Mouse (Mus musculus) c-Kit-negative CD71-positive TER-119-positive erythroid progenitor cells, embryonic 14.5 days (primary cell): Measurements from ENCODE around the gene Slain1.
"Not testable (repeated sequence)": the region's sequence is repeated elsewhere in the genome, so short reads cannot be mapped to it uniquely, and the experiment has no call there.

Experiments used
- DNase-seq: peaks from one replicate; pipeline ENCODE4 v3.0.0-alpha.2; 2013; ENCODE audit warnings: low read depth, low spot score

Slain1 gene

DNA sequence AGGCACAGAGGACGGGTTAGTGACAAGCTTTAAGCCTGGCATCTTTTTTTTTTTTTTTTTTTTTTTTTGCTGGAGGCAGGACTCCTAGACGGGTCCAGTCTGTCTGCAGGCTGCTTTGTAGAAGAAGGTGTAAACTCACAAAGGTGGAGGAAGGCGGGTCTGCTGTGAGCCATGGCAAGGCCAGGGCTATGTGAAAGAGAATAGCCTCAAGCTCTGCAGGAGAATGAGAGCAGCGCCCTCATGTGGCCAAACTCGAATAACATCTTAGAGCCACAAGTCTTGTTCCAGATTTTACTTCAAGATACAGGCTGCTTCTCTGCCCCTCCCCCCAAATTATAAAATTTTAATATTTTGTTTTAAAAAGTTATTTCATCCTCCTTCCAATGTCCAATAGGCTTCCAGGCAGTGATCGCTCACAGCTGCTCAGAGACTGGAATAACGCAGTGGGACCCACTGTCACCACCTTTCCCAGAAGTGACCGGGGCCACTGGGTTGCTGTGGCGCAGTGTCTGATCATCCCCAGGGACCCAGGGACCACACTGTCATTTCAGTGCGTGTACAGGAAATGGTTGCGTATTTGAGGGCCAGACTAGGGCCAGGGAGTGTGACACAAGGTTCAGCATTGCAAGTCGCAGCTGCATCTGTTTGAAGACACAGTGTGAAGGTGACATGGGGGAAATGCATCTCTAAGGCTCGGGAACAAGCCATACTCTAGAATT lies 70.8 kb downstream of the Slain1 start:
- no peak for DNase-seq

DNA sequence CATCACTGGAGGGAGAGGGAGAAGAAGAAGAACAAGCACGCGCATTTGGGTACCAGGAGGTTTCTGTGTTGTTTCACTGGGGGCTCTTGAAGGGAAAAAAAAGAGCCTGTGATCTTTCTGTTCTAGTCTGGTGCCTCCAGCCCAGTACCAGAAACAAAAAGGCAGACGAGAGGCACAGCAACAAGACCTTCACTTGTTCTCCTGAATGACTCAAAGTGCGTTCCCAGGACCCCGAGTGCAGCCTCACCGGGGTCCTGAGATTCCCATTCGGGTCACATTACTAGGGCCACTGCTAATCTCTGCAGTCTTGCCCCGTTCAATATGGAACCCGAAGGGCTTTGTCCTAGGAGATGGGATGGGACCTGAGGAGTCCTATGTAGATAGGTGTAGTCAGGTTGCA lies 73.3 kb downstream of the Slain1 start:
- DNase-seq: no peak

DNA sequence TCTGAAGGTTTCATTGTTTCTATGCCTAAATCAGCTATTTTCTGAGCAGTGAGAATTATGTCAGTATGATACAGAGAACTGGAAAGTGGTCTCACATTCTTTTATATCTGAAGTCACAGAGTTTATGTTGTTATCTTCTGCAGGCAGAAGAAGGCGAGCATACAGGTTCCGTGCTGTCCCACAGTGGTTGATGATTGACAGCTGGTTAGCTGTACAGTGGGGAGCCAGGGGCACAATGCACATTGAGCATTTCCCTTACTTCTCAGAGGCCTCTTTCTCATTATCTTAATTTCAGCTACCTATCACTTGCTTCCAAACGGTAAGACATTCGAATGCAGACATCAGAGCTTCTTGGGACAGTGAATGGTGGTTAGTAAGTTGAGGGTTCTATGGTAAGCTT lies 73.8 kb downstream of the Slain1 start:
- DNase-seq: no peak

DNA sequence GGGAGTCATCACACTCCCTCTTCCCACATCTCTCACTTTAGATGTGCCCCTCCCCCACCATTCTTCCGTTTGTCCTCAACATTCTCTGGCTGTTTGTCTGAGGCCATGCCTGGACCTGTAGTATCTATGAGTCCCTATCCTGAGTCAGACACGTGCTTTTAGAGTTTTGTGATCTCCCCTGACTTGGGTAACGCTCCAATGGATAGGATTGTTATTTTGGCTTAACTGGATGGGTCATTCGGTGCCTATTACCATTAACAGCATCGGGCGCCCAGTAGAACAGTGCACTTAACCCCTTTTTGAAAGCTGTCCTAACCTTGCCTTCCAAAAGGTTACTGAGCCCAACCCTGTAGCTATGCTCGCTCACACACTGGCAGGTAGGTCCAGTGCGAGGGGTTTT lies 78.5 kb downstream of the Slain1 start:
- no peak for DNase-seq

DNA sequence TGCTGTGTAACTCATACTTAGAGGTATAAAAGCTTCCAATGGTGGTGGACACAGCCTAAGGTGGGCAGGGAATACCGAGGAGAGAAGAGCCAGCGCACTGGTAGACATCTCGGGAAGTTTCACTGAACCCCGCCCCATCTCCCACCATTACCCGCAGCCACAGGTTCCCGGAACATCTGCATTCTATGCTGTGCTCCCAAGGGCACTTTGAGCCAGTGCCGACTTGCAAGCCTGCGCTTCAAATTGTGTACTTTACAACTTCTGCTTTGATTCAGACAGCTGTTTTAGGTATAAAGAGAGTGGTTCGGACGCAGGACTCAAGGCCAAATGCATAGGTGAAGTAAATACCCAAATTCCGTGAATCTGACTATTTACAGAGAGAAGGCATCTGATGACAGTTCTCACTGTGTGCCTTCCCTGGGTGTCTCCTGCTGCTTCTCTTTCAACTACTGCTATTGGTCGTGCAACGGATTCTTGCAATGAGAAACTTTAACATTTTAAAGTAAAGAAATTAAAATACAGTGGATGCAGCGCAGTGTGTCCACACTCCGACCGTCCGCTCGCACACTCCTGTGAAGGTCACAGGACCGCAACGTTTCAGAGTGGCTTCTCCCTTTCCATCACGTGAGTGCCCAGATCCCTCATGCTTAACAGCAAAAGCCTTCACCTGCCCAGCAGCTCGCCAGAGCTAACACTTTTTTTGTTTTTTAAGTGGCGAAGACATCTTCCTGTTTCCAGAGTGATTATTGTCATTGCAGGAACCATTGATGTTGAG lies 79.1 kb downstream of the Slain1 start:
- DNase-seq: no peak

DNA sequence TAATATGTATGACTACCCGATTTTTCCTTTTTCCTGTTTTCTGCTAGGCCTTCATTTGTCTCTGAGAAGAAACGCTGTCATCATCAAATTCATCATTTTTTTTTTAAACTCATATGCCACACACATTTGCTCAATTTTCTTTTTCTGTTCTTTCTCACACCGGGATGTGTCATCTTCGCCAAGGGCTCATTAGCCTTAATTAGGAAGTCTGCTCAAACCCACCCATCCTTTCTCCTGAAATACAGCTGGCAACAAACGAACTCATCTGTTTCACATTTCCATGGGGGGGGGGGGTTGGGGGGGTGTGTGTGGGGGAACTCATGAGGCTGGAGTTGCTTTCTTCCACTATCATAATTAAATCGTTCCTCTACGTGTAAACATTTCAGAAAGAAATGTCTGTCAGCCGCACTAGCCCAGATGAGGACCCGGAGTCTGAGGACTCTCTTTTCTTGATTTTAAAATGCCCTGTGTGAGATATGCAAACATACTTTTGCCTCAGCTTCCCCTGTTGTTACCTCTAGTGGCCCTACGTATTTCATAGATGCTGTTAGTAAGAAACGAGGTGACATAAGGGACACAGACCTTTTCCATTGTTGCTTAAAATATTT lies 79.8 kb downstream of the Slain1 start:
- no peak for DNase-seq

DNA sequence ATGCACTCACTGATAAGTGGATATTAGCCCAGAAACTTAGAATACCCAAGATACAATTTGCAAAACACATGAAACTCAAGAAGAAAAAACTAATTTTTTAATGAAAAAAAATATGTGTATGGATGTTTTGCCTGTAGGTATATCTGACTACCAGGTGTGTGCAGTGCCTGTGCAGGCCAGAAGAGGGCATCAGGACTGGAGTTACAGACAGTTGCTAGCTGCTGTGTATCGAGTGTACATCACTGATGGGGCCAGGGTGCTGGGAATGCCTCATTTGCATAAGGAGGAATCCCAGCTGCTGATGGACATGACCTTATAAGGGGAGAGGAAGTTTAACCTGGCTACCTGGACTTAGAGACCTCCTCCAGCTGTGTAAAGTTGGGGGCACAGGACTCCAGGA lies 82.6 kb downstream of the Slain1 start:
- DNase-seq: no peak

DNA sequence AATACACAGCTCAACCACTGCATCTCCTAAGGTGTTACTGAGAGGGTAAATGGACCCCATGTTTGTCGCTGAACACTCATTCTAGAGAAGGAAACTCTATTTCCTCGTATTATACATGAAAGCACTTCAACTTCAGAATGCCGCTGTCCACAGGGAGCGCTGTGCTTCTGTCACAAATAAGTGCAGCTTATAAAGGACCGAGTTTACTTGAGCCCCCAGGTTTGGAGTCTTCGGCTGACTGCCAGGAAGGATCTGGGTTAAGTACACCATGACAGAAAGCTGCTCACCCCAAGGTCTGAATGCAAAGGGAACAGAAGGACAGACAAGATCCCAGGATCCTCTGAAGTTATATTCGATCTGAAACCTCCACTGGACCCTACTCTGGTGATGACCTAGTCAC lies 91.2 kb downstream of the Slain1 start:
- no peak for DNase-seq

DNA sequence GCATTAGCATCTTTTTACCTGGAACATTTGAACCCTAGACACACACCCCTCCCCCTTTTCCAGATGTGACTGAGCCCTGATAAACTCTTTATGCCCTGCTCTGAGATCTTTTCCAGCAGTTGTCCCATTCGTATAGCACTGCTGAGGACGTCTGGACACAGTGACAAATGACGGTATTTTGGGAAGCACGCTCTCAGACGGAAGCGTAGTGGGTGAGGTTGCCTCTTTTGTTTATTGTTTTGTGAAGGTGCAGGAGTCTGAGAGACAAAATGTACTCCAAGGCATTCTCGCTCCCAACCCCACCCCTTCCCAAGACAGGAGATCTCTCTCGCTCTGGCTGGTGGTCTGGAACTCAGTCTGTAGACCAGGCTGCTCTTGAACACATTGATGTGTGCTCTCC lies 92.1 kb downstream of the Slain1 start:
- DNase-seq: no peak

DNA sequence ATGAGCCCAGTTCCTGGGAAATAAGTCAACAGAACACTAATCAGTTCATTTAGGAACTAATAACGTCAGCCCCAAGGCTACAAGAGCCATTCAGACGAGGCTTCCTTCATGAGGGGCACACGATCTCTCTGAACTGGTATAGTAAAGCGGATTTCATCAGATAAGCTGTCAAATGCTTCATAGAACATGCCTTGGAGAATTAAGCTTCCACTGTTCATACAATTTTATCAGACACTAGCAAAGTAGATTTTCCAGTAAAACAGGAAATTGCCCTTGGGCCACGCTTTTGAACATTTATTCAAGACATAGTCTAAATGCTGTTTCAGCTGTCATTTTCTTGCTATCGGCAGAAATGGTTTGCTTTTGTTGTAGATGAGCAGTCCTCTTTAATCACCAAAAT lies 97.3 kb downstream of the Slain1 start:
- no peak for DNase-seq

DNA sequence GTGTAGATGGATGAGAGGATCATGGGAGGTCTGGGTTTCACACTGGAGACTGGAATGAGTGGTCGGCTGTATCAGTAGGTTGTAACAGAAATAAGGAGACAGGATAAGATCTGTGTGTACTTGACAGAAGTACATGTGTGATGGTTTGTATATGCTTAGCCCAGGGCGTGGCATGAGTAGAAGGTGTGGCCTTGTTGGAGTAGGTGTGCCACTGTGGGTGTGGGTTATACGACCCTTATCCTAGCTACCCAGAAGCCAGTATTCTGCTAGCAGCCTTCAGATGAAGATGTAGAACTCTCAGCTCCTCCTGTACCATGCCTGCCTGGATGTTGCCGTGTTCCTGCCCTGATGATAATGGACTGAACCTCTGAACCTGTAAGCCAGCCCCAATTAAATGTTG lies 100.6 kb downstream of the Slain1 start:
- not testable (repeated sequence) for DNase-seq

DNA sequence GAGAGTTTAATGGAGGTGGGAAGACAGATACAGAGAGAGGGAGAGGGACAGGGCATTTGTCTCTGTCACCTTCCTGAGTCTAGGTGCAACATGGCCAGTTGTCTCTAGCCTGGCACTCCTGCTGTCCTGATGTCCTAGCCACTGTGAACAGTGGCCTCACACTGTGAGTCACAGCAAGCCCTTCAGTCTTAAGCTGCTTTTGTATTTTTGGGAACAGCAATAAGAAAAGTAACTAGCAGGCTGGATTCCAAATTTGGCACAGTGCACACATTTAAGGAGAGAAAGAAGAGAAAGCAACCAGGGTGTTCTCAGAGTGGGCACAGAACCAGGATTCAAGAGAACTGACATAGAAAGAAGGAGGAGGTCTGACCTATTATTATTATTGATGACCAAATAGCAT lies 101.4 kb downstream of the Slain1 start:
- no peak for DNase-seq

DNA sequence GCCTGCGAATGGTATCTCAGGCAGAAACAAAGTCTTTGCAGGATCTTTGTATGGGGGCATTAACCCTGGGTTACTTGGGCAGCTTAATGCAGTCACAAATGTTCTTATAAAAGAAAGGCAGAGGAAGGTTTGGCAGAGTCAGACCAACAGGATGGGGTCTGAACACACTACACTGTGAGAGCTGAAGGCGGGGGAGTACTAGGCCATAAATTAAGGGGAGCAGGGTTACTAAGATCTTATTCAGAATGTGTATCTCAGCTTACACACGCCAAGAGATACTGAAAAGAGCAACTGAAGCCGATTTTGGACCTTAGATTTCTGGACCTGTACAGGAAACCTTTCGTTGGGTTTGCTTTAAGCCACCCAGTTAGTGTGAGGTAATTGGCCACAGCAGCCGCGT lies 102.7 kb downstream of the Slain1 start:
- DNase-seq: no peak

DNA sequence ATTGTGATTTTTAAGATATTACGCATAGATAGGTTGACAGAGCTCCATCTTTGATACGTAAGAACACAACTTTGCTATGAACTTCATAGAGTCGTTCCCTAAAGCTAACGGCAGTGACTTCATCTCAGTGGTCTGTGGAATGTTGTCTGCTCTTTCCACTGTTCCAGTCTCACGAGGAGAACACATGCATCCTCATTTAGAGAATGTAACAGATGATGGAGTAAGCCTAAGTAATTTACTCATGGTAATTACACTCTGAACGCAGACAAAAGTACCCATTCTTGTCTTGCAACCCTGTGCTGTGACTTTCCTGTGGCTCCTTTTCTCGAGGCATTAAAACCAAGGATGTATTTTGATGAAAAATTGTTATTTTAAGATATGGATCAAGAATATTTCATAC lies 104.0 kb downstream of the Slain1 start:
- DNase-seq: no peak

DNA sequence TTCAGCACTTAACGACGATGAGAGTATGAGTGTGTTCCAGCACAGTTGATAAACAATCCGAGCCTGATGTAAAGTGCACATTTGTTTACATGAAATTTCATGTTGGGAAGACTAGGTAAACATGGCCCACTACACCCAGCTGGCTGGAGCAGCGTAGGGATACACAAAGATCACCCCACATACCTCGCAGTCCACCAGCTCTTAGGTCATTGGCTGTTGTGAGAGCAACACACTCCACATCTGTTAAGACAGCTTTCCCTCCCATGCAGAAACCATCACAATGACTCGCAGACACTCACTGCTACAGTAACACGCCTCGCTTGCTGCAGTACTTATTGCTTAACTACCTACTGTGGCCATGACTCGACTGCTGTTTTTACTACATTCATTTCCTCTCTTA lies 104.4 kb downstream of the Slain1 start:
- DNase-seq: no peak
